Mouse (Mus musculus) G1E (cell line): ENCODE results near the gene Top2a.

Source experiments
- CTCF ChIP-seq: IDR thresholded peaks from 2 replicates; pipeline ENCODE4 v1.5.1; 2012; ENCODE audit warnings: low read depth, low read length, inconsistent platforms, mixed read lengths
- POLR2AphosphoS5 ChIP-seq: IDR thresholded peaks from 2 replicates; pipeline ENCODE4 v1.6.1; 2012; ENCODE audit warnings: low read depth, low read length, inconsistent platforms; ENCODE audit not compliant: insufficient replicate concordance
- TAL1 ChIP-seq: conservative IDR thresholded peaks from 2 replicates; pipeline ENCODE4 v1.6.1; 2012; ENCODE audit warnings: low read depth, low read length, inconsistent platforms, mixed read lengths

DNA sequence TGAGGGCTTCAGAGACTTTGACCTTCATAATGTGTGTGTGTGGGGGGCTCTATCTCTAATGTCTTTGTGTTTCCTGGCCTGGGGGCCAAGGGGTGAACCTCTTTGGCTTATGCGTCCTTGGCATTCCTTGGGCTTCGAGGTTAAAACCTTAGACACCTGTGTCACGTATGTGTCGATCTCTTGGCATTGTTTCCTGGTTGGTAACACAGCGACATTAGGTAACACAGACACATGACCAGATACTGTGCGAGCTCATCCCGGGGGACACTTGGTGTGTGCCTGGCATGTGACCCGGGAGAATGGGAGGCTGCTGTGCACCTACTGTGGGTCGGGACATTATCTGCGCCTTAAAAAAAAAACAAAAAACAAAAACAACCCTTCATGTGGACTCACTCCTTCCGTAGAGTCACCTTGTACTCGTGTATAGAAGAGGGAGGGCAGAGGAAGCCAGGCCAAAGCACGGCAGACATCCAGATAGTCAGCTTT, 70.1 kb downstream of the Top2a start:
- TF ChIP-seq CTCF (no peak), TAL1 (no peak), POLR2AphosphoS5 (no peak)
